Mouse (Mus musculus): ENCODE measurements around the gene Gm20388. TPM values are rescaled to one million over a fixed set of nuclear protein-coding genes. Genes with fewer than 3 reads are reported as not detected.

The Gm20388 gene
- polyA plus RNA-seq, 1 experiment from 2014 or later, result not detected

DNA sequence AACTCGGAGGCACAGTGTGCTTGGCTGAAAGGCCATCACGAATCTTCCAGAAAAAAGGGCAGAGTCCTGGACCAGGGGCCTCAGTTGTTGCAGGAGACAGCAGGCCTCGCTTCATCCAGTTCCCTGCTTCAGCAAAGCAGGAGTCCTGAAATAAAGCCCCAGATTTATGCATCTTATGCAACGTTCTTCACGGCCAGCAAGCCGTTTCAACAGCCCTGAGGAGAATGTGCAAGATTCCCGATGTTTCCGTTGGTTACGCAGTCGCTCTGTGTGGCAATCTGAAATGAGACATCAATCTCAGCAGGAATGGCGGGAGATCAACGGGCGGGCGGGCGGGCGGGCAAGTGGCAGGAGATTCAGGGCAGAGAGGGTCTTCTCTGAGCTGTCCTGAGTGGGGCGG is 830.4 kb downstream of the Gm20388 start:
- Histone ChIP-seq H3K27me3 (peaks cover 30% of the 10 kb centered on the region), H3K9ac (no peak overlapping the region), H3K4me2 (no peak overlapping the region), H3K36me3 (no peaks in the 10 kb centered on the region), H3K4me1 (peaks cover 8% of the 10 kb centered on the region; the same call in 1 of the 2 replicates), H3K9me3 (no peaks in the 10 kb centered on the region), H3K27ac (no peak overlapping the region), H3K4me3 (no peak overlapping the region)
- no peak for ATAC-seq (ENCODE audit: insufficient number of reproducible peaks, insufficient read depth, low FRiP score, low TSS enrichment, low read depth)
- 89% methylated on average over 17 of the region's 17 CpGs for WGBS

DNA sequence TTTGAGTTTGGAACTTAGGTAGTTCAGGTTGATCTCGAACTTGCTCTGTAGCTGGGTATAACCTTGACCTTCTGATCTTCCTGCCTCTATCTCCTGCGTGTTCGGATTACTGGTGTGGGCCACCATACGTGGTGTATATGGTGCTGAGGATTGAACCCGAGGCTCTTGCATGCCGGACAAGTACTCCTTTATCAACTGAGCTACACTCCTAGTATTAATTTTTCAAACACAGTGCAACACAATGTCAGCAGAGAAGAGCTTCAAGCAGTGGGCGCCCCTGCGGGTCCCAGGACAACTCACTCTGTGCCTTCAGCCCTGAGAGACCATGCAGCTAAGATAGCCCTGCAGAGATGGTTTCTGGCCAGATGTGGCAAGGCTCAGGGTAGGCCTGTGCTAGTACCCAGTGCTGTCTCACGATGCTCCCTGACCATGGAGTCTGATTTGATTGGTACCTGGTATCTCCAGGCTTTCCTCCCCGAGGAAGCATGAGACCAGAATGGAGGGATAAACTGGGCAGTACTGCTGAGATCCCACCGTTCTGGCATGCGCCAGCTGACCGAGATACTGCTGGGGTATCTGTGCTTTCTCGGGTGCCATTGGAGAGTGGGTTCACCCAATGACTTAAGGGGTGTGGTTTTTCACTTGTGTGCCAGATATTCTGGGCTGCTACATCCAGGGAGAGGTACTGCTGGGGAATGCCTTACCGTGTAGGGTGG is 831.3 kb downstream of the Gm20388 start:
- no peak overlapping the region for H3K27ac ChIP-seq
- no peak overlapping the region for H3K4me3 ChIP-seq
- H3K4me2 ChIP-seq, result no peak overlapping the region
- no peaks in the 10 kb centered on the region for H3K36me3 ChIP-seq
- H3K27me3 ChIP-seq, result peaks cover 22% of the 10 kb centered on the region
- no peak for ATAC-seq (ENCODE audit: insufficient number of reproducible peaks, insufficient read depth, low FRiP score, low TSS enrichment, low read depth)
- 89% methylated on average over 15 of the region's 15 CpGs for WGBS
- H3K9ac ChIP-seq, result no peak overlapping the region
- no peaks in the 10 kb centered on the region for H3K4me1 ChIP-seq
- H3K9me3 ChIP-seq, result no peaks in the 10 kb centered on the region

DNA sequence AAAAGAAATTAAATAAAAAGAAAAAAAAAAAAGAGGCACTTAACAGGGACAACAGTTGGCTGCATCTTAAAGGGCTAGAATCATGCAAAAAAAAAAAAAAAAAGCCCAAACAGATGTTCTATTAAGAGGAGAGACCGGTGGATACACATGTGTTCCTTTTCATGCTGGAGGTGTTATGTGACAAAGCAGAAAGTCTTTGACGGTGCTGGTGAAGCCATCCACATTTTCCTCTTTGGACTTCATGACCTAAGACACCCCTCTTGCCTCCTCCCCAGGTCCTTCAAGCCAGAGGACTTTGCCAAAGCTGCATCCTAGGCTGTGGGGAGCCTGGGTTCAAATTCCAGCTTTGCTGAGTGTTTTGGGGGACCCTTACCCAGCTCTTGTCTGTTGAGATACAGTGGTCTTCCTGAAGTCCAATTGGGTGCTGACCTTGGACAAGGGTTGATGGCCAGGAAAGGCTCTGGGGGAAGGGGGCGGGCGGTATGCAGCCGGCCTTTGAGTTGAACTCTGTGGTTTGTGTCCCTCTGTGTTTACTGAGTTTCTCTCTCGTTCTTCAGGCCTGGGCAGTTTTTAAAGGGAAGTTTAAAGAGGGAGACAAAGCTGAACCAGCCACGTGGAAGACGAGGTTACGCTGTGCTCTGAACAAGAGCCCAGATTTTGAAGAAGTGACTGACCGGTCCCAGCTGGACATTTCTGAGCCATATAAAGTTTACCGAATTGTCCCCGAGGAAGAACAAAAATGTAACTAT is 832.7 kb downstream of the Gm20388 start:
- H3K27ac ChIP-seq, result no peak overlapping the region
- no peaks in the 10 kb centered on the region for H3K36me3 ChIP-seq
- H3K4me1 ChIP-seq, result no peaks in the 10 kb centered on the region
- peaks cover 8% of the 10 kb centered on the region for H3K27me3 ChIP-seq
- ATAC-seq (ENCODE audit: insufficient number of reproducible peaks, insufficient read depth, low FRiP score, low TSS enrichment, low read depth), result no peak
- H3K4me2 ChIP-seq, result no peak overlapping the region
- no peaks in the 10 kb centered on the region for H3K9me3 ChIP-seq
- WGBS, result 73% methylated on average over 12 of the region's 12 CpGs
- H3K4me3 ChIP-seq, result no peak overlapping the region
- H3K9ac ChIP-seq, result no peak overlapping the region

DNA sequence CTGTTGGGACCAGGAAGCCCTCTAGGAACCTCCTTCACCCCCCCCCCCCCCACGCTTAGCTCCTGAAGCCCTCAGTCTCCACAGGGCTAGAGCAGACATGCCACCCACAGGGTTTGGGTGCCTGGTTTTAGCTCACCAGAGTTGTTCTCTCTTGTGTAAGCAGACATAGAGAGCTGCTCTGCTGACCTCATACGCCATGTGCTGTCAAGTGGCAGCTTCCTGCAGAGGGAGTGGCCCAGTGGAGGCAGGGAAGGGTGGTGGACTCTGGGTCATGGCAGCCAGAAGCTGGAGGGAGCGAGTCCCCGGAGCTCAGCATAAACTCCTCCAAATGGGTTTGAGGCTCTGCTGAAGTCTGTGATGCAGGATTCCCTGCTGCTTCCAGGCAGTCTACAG is 833.3 kb downstream of the Gm20388 start:
- Histone ChIP-seq H3K4me1 (no peaks in the 10 kb centered on the region), H3K36me3 (no peaks in the 10 kb centered on the region), H3K9me3 (no peaks in the 10 kb centered on the region), H3K4me3 (no peak overlapping the region), H3K27me3 (peaks cover 5% of the 10 kb centered on the region; the same call in 1 of the 2 replicates), H3K27ac (no peak overlapping the region), H3K9ac (no peak overlapping the region), H3K4me2 (no peak overlapping the region)
- no peak for ATAC-seq (ENCODE audit: insufficient number of reproducible peaks, insufficient read depth, low FRiP score, low TSS enrichment, low read depth)
- WGBS, result 71% methylated on average over 4 of the region's 4 CpGs

DNA sequence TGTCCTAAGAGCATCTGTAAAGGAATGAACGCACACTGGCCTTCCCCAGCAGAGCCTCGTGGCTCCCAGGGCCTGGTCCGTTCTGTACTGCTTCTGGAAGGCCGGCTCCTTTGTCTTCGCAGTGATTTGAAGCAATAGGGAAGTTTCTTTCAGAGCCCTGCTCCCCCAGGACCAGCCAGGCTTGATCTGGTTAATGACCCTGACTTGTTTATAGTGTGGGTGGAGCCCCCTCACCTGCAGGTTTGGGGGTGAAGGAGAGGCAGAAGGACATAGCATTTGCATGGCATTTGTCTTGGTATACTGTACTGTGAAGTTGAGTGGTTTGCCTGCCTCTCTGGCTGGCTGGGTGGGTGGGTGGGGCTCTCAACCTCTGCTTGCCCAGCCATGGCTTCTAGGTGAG is 833.8 kb downstream of the Gm20388 start:
- ATAC-seq (ENCODE audit: insufficient number of reproducible peaks, insufficient read depth, low FRiP score, low TSS enrichment, low read depth), result no peak
- H3K4me2 ChIP-seq, result no peak overlapping the region
- H3K4me3 ChIP-seq, result no peak overlapping the region
- no peaks in the 10 kb centered on the region for H3K4me1 ChIP-seq
- H3K27ac ChIP-seq, result no peak overlapping the region
- peaks cover 1% of the 10 kb centered on the region; the same call in 1 of the 2 replicates for H3K27me3 ChIP-seq
- H3K36me3 ChIP-seq, result no peaks in the 10 kb centered on the region
- H3K9me3 ChIP-seq, result no peaks in the 10 kb centered on the region
- 83% methylated on average over 5 of the region's 5 CpGs for WGBS
- H3K9ac ChIP-seq, result no peak overlapping the region

DNA sequence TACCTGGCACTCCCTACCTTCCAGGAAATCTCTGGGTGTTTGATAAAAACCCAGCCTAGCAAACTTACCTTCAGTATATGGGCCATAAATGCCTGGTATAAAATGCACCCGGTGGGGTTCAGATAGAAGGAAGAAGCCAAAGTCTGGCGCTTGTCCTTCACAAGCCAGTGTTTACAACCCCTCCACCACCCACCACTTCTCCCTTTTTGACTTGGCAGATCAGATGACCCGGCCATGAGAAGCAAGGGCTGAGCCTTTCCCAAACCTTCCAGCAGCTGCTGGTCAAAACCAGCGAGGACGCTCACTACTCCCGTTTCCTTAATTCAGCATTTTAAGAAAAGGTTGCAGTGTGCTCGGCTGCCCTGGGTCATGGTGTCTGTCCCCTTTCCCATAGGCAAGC is 834.6 kb downstream of the Gm20388 start:
- Histone ChIP-seq H3K4me2 (no peak overlapping the region), H3K4me1 (no peaks in the 10 kb centered on the region), H3K27ac (no peak overlapping the region), H3K9ac (no peak overlapping the region), H3K36me3 (no peaks in the 10 kb centered on the region), H3K9me3 (no peaks in the 10 kb centered on the region), H3K27me3 (no peaks in the 10 kb centered on the region), H3K4me3 (no peak overlapping the region)
- 68% methylated on average over 7 of the region's 7 CpGs for WGBS
- ATAC-seq (ENCODE audit: insufficient number of reproducible peaks, insufficient read depth, low FRiP score, low TSS enrichment, low read depth), result no peak

DNA sequence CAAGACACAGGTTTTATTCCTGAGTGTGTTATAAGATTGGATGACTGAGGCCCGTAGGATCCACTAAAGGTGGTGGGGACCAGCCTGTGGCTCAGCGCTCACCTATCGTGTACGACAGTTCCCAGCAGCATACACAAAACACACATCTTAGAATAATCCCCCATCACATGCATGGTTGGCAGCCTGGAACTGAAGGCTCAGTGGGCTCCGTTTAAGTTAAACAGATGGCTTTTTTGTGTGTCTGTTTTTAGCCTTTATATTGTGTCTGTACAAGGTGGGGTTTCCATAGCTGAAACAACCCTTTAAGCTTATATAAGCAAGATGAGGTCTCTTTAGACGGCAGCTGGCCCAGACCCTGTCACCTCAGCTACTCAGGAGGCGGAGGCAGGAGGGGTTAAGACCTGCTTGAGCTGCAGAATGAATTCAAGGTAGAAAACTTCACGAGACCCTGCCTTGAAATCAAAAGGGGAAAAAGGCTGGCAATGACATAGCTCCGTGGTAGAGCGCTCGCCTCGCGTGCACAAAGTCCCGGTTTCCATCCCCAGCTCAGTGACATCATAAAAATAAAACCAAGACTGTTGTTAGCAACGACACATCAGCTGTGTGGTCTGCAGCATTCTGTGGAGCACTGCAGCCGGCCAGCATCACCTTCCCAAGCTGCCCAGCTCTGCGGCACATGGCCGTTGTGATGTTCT is 835.5 kb downstream of the Gm20388 start:
- Histone ChIP-seq H3K27ac (no peak overlapping the region), H3K36me3 (no peaks in the 10 kb centered on the region), H3K4me2 (no peak overlapping the region), H3K9me3 (no peaks in the 10 kb centered on the region), H3K27me3 (no peaks in the 10 kb centered on the region), H3K4me3 (no peak overlapping the region), H3K4me1 (0 out of 2 replicates have a peak, but pooled peaks cover under 1% of the 10 kb centered on the region), H3K9ac (no peak overlapping the region)
- WGBS, result 74% methylated on average over 18 of the region's 18 CpGs
- ATAC-seq (ENCODE audit: insufficient number of reproducible peaks, insufficient read depth, low FRiP score, low TSS enrichment, low read depth), result no peak

DNA sequence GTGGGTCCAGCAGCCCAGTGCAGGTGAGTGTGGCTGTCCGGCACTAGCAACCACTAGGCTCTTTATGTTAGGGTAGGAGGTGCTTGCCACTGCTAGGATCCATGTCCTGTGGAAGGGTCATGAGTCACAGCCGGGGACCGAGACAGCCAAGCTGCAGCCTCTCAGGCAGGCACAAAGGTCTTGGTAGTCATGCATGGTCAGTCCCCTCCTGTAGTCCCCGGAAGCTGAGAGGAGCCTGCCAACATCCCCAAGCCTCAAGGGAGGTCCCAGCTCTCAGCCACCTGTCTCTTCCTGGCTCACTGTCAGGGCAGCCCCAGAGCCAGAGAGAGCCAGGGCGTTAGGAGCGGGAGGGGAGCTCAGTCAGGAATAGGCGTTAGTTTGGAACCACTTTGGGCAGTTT is 836.6 kb downstream of the Gm20388 start:
- ATAC-seq (ENCODE audit: insufficient number of reproducible peaks, insufficient read depth, low FRiP score, low TSS enrichment, low read depth), result no peak
- Histone ChIP-seq H3K4me2 (no peak overlapping the region), H3K36me3 (no peaks in the 10 kb centered on the region), H3K4me3 (no peak overlapping the region), H3K9me3 (no peaks in the 10 kb centered on the region), H3K27ac (no peak overlapping the region), H3K9ac (no peak overlapping the region), H3K27me3 (no peaks in the 10 kb centered on the region), H3K4me1 (peaks cover 12% of the 10 kb centered on the region)
- WGBS, result 85% methylated on average over 7 of the region's 7 CpGs

DNA sequence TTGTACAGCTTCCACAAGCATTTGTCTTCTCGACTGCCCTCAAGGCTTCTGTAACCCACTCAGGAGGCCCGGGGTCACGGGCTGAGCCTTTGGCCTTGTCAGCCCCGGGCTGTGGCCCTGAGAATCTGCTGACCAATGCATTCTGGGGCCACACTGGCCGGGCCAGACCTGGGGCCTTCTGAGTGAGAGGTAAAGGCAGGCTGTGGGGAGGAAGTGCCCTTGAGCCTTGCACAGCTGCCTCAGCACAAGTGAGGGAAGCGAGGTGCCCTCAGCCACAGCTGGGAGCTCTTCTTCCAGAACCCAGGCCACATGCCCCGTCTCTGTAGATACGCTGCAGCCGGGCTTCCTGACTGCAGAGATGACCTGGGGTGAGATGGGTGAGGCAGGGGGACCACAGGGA is 840.0 kb downstream of the Gm20388 start:
- Histone ChIP-seq H3K27ac (no peak overlapping the region), H3K27me3 (no peaks in the 10 kb centered on the region), H3K4me2 (no peak overlapping the region), H3K4me1 (peaks cover 19% of the 10 kb centered on the region), H3K9ac (no peak overlapping the region), H3K9me3 (no peaks in the 10 kb centered on the region), H3K36me3 (no peaks in the 10 kb centered on the region), H3K4me3 (no peak overlapping the region)
- WGBS, result 75% methylated on average over 9 of the region's 9 CpGs
- ATAC-seq (ENCODE audit: insufficient number of reproducible peaks, insufficient read depth, low FRiP score, low TSS enrichment, low read depth), result no peak

DNA sequence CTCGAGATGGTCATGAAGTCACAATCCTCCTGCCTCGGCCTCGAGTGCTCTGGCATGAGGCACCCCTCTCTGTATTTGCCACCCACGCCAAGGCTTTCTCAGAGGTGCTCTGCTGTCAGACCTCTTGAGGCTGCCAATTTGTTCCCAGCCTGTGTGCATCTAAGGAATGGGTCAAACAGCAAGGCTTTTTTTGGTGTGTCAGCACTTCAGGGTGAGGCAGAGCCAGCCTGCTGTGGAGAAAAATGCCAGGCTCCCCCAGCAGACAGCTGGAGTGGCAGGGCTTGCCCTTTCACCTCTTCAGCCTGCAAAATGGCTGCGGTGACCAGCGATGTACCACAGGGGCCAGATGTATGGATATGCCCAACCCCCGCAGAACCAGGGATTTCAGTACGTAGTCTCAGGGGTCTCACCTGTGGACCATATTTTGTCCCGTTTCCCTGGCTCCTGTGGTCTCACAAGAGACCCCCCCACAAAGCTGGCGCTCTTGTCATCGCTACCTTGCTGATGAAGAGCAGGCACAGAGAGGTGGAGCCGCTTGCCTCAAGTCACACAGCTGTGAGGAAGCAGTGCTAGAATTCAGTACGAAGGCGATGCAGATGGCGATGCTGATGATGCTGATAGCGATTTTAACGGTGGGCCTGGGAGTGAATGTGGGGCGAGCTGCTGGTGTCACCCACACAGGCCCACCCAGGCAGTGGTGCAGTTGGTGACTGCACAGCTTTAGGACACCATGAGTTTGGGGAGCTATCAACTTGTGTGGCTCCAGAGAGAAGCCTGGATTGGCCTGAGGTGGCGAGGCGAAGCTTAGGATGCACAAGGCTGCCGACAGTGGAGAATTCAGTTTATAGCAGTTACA is 840.8 kb downstream of the Gm20388 start:
- Histone ChIP-seq H3K27ac (peak overlapping the region; percentile 57), H3K4me3 (no peak overlapping the region), H3K36me3 (no peaks in the 10 kb centered on the region), H3K9ac (peak overlapping the region; percentile 33; the same call in 1 of the 2 replicates), H3K4me1 (peaks cover 24% of the 10 kb centered on the region), H3K27me3 (no peaks in the 10 kb centered on the region), H3K9me3 (no peaks in the 10 kb centered on the region), H3K4me2 (peak overlapping the region; percentile 36)
- no peak for ATAC-seq (ENCODE audit: insufficient number of reproducible peaks, insufficient read depth, low FRiP score, low TSS enrichment, low read depth)
- WGBS, result 68% methylated on average over 21 of the region's 21 CpGs

DNA sequence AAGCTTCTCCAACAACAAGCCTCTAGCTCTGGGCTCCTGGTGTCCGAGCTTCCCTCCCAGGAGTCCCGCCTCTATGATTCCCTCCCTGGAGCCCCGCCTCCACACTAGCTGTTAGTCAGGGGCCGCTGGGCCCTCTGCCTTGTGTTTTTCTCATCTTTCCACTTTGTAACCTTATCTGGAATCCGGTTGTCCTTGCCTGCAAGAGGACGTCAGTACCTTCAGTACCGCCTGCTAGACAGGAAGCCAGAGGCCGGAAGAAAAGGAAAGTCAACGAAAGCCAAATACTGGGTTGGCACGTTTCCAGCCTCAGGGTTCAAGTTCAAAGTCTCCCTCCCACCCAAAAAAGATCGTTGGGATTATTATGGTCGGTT is 841.4 kb downstream of the Gm20388 start:
- Histone ChIP-seq H3K36me3 (no peaks in the 10 kb centered on the region), H3K27ac (peak overlapping the region; percentile 57), H3K4me1 (peaks cover 24% of the 10 kb centered on the region), H3K27me3 (no peaks in the 10 kb centered on the region), H3K9ac (peak overlapping the region; percentile 33; the same call in 1 of the 2 replicates), H3K4me2 (peak overlapping the region; percentile 36), H3K9me3 (no peaks in the 10 kb centered on the region), H3K4me3 (no peak overlapping the region)
- no peak for ATAC-seq (ENCODE audit: insufficient number of reproducible peaks, insufficient read depth, low FRiP score, low TSS enrichment, low read depth)
- WGBS, result 4% methylated on average over 12 of the region's 12 CpGs
